Mouse (Mus musculus): ENCODE measurements around the gene Cacng4. TPM values are rescaled to one million over a fixed set of nuclear protein-coding genes. Genes with fewer than 3 reads are reported as not detected.

Cacng4 gene
- polyA plus RNA-seq, 1 experiment from 2014 or later, result 4.9 TPM

DNA sequence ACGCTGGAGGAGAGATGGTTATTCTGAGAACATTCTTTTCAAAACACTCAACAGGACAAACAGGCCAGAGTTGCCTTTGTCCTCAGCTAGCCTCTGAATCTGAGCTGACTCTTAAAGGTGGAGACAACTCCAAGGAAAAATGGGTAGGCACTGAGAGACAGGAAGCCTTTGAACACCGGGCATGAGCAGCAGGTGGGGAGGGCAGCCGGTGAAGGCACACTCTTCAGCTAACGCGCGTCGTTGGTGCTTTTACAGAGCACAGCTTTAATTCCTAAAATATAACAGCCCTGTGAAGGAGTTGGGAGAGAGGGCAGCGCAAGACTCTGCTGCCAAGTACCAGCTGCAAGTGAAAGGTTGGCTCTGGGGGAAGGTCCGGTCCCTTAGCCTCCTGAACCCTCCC lies 5.0 kb upstream of the Cacng4 start:
- no peak for DNase-seq (ENCODE audit: low spot score)
- ATAC-seq (ENCODE audit: low read depth), result no peak
- no peak overlapping the region for H3K9ac ChIP-seq (ENCODE audit: low read depth, low read length)
- no peaks in the 10 kb centered on the region for H3K36me3 ChIP-seq (ENCODE audit: control insufficient read depth, insufficient read depth, low read length)
- no peak overlapping the region for H3K4me2 ChIP-seq (ENCODE audit: low read depth, low read length)
- H3K4me1 ChIP-seq (ENCODE audit: control insufficient read depth, insufficient read depth, low read length), result no peaks in the 10 kb centered on the region; the same call in 1 of the 2 replicates
- H3K4me3 ChIP-seq (ENCODE audit: low read depth, low read length), result no peak overlapping the region
- no peak overlapping the region for H3K27ac ChIP-seq (replicated peaks; ENCODE audit: low read depth, low read length)
- WGBS, result 29% methylated on average over 8 of the region's 9 CpGs
- no peaks in the 10 kb centered on the region for H3K9me3 ChIP-seq (ENCODE audit: control insufficient read depth, low read length)
- peaks cover 26% of the 10 kb centered on the region for H3K27me3 ChIP-seq (replicated peaks; ENCODE audit: control insufficient read depth, insufficient read depth, low read length)

DNA sequence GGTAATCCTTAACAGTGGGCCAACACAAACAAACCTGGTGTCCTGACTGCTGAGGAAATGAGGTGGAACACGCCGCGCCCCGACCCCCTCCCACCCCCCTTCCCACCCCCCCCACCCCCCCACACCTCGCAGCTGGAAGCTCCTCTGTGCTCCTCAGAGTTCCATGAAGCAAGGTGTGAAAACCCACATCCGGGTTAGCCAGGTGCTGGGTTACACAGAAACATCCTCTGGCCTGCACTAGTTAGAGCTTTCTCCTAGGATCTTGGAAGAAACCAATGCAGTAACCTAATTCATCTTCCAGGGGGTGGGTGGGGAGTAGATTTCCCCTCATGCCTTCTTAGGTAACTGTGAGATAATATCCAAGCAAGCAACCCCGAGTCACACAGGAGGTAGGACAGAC lies 2.0 kb upstream of the Cacng4 start:
- Histone ChIP-seq H3K4me3 (ENCODE audit: low read depth, low read length) (no peak overlapping the region), H3K9me3 (ENCODE audit: control insufficient read depth, low read length) (no peaks in the 10 kb centered on the region), H3K4me1 (ENCODE audit: control insufficient read depth, insufficient read depth, low read length) (peaks cover 8% of the 10 kb centered on the region; the same call in 1 of the 2 replicates), H3K27me3 (replicated peaks; ENCODE audit: control insufficient read depth, insufficient read depth, low read length) (peaks cover 34% of the 10 kb centered on the region), H3K36me3 (ENCODE audit: control insufficient read depth, insufficient read depth, low read length) (no peaks in the 10 kb centered on the region), H3K27ac (replicated peaks; ENCODE audit: low read depth, low read length) (no peak overlapping the region), H3K9ac (ENCODE audit: low read depth, low read length) (no peak overlapping the region), H3K4me2 (ENCODE audit: low read depth, low read length) (no peak overlapping the region)
- WGBS, result 26% methylated on average over 6 of the region's 7 CpGs
- DNase-seq (ENCODE audit: low spot score), result no peak
- ATAC-seq (ENCODE audit: low read depth), result no peak

DNA sequence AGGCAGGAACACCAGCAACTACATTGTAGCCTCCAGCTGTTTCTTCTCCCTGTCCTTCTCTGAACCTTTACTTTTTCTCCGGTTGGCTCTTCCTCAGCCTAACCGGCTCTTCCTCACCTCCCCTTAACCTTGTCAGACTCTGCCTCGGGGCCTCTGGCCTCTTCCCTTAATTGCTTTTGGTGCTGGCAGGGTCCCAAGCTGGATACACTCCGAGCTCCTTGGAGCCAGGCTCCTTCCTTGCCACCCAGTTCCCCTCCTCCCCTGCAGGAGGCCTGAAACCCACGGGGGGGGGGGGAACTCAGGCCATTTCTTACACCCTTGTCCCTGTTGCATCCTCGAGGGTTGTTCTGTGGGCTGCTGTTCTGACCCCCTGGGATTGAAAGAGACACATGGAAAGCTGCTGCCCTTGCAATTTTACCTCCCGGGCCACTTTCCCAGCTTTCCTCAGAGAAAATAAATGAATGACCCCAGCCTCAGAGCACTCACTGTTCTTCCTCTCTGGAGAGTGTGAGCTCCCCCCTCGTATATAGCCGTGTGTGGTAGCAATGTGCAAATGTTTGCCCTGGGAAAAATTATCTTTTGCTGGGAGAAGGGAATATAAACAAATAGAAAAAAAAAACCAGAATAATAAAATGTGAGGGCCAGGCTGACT lies 1.2 kb upstream of the Cacng4 start:
- H3K27me3 ChIP-seq (replicated peaks; ENCODE audit: control insufficient read depth, insufficient read depth, low read length), result peaks cover 34% of the 10 kb centered on the region
- H3K27ac ChIP-seq (replicated peaks; ENCODE audit: low read depth, low read length), result no peak overlapping the region
- H3K4me1 ChIP-seq (ENCODE audit: control insufficient read depth, insufficient read depth, low read length), result peaks cover 8% of the 10 kb centered on the region; the same call in 1 of the 2 replicates
- ATAC-seq (ENCODE audit: low read depth) (no peak), DNase-seq (ENCODE audit: low spot score) (no peak)
- peak overlapping the region; percentile 96; the same call in 1 of the 2 replicates for H3K4me2 ChIP-seq (ENCODE audit: low read depth, low read length)
- no peak overlapping the region for H3K9ac ChIP-seq (ENCODE audit: low read depth, low read length)
- no peaks in the 10 kb centered on the region for H3K9me3 ChIP-seq (ENCODE audit: control insufficient read depth, low read length)
- peak overlapping the region; percentile 51; the same call in 1 of the 2 replicates for H3K4me3 ChIP-seq (ENCODE audit: low read depth, low read length)
- no peaks in the 10 kb centered on the region for H3K36me3 ChIP-seq (ENCODE audit: control insufficient read depth, insufficient read depth, low read length)
- 5% methylated on average over 9 of the region's 9 CpGs for WGBS

DNA sequence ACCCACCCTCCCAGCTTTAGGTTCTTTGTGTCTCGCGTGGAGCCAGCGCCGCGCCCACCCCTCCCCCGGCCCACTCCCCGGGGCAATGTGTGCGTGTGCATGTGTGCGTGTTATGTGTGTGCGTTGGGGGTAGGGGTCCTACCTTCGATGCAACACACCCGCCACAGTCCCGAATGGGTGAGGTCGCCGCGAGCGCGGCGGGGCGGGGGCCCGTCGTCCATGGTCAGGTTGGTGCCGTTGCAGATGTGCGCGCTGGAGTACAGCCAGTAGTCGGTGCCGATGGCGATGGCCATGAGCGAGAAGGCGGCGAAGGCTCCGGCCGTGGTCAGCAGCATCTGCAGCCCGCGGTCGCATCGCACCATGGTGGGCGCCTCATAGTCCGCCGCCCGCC lies 259 bp downstream of the Cacng4 start:
- 0% methylated on average over 19 of the region's 41 CpGs for WGBS
- Histone ChIP-seq H3K4me1 (ENCODE audit: control insufficient read depth, insufficient read depth, low read length) (peaks cover 8% of the 10 kb centered on the region; the same call in 1 of the 2 replicates), H3K4me2 (ENCODE audit: low read depth, low read length) (peak overlapping the region; percentile 96), H3K9me3 (ENCODE audit: control insufficient read depth, low read length) (no peaks in the 10 kb centered on the region), H3K36me3 (ENCODE audit: control insufficient read depth, insufficient read depth, low read length) (no peaks in the 10 kb centered on the region), H3K27me3 (replicated peaks; ENCODE audit: control insufficient read depth, insufficient read depth, low read length) (peaks cover 30% of the 10 kb centered on the region), H3K9ac (ENCODE audit: low read depth, low read length) (peak overlapping the region; percentile 65), H3K4me3 (ENCODE audit: low read depth, low read length) (peak overlapping the region; percentile 51), H3K27ac (replicated peaks; ENCODE audit: low read depth, low read length) (peak overlapping the region; percentile 46; the same call in 1 of the 2 replicates)
- DNase-seq (ENCODE audit: low spot score) (no peak), ATAC-seq (ENCODE audit: low read depth) (peak; percentile 30)

DNA sequence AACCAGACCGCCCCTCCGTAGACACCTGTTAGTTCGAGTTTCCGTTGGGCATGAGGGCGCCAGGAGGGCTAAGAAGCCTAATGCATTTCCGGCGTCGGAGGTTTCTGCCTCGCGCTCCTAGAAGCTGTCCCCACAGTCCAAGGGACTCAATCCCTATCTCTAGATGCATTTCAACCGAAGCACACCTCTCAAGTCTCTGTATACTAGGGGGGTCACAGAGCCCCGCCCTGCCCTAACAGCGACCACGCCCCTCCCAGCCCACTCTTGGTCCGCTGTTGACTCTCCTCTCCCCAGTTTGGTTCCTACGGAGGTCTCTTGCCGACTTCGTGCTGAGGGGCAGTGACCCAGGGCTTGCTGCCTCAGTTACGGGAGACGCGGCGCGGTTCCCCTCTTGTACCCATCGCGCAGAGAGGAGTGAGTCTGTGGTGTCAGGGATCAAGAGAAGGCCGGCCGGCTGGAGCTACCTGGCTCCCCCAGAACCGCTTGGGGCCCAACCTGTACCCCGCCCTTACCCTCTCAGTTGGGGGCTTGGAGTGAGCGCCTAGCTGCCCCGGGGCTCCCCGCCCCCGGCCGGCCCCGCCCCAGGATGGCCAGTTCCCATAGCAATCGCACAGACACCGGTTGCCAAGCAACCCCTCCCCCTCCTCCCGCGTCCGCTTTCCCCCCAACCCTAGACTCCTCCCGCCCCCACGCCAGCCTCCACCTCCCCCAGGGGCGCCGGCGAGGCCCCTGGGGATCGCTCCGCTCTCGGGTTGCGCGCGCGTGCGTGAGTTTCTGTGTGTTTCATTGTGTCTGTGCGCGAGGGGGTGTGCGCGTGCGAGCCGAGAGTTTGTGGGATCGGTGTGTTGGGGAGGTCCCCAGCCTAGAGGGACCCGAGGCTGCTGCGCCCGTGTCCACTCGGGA lies 906 bp downstream of the Cacng4 start:
- H3K27ac ChIP-seq (replicated peaks; ENCODE audit: low read depth, low read length), result no peak overlapping the region; the same call in 1 of the 2 replicates
- peaks cover 24% of the 10 kb centered on the region for H3K27me3 ChIP-seq (replicated peaks; ENCODE audit: control insufficient read depth, insufficient read depth, low read length)
- H3K4me1 ChIP-seq (ENCODE audit: control insufficient read depth, insufficient read depth, low read length), result peaks cover 8% of the 10 kb centered on the region; the same call in 1 of the 2 replicates
- peak overlapping the region; percentile 51 for H3K4me3 ChIP-seq (ENCODE audit: low read depth, low read length)
- peak overlapping the region; percentile 65 for H3K9ac ChIP-seq (ENCODE audit: low read depth, low read length)
- ATAC-seq (ENCODE audit: low read depth) (peak; percentile 50), DNase-seq (ENCODE audit: low spot score) (peak; percentile 56)
- H3K36me3 ChIP-seq (ENCODE audit: control insufficient read depth, insufficient read depth, low read length), result no peaks in the 10 kb centered on the region
- H3K4me2 ChIP-seq (ENCODE audit: low read depth, low read length), result peak overlapping the region; percentile 96
- under 1% methylated on average over 52 of the region's 64 CpGs for whole genome bisulfite sequencing
- H3K9me3 ChIP-seq (ENCODE audit: control insufficient read depth, low read length), result no peaks in the 10 kb centered on the region

DNA sequence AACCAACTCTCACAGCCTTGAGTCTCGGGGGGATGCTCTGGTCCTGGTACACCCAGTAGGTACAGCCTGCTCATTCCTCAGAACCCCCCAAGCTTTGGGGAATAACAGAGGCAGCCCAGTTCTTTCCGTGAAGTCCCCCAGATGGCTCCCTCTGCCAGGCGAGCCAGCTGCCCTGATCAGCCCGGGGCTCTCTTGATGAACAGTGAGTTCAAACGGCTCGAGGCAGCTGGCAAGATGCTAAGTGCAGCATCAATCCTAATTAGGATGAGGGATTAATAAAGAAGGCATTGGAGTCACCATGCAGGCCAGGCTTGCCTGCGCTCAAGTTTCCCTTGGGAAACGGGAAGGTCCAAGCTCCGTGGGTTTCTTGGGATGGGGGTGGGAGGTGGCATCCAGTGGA lies 2.2 kb downstream of the Cacng4 start:
- ATAC-seq (ENCODE audit: low read depth), result no peak
- 27% methylated on average over 9 of the region's 9 CpGs for WGBS
- Histone ChIP-seq H3K36me3 (ENCODE audit: control insufficient read depth, insufficient read depth, low read length) (no peaks in the 10 kb centered on the region), H3K4me1 (ENCODE audit: control insufficient read depth, insufficient read depth, low read length) (peaks cover 8% of the 10 kb centered on the region; the same call in 1 of the 2 replicates), H3K9ac (ENCODE audit: low read depth, low read length) (no peak overlapping the region), H3K27me3 (replicated peaks; ENCODE audit: control insufficient read depth, insufficient read depth, low read length) (peaks cover 10% of the 10 kb centered on the region), H3K4me3 (ENCODE audit: low read depth, low read length) (no peak overlapping the region), H3K27ac (replicated peaks; ENCODE audit: low read depth, low read length) (no peak overlapping the region), H3K4me2 (ENCODE audit: low read depth, low read length) (no peak overlapping the region; the same call in 1 of the 2 replicates), H3K9me3 (ENCODE audit: control insufficient read depth, low read length) (no peaks in the 10 kb centered on the region)
- peak; percentile 47 for DNase-seq (ENCODE audit: low spot score)

DNA sequence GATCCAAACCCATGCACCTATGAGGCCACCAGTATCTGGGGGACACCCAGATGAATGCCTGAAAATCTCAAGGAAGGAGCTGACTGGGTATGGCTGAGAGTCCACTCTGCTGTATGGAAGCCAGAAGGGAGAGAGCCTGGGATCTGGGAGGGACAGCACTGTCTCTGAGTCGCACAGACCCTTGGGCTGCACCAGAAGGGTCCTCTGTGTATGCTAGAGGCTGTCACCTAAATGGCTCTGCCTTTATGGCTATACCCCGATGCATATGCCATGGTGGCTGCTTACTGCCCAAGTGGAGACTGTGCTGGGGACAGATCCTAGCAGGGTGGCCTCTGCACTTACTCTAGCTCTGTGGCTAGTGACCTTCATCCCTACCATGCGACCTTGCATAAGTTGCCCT lies 8.6 kb downstream of the Cacng4 start:
- Histone ChIP-seq H3K27ac (replicated peaks; ENCODE audit: low read depth, low read length) (no peak overlapping the region), H3K9ac (ENCODE audit: low read depth, low read length) (no peak overlapping the region), H3K4me2 (ENCODE audit: low read depth, low read length) (no peak overlapping the region), H3K36me3 (ENCODE audit: control insufficient read depth, insufficient read depth, low read length) (no peaks in the 10 kb centered on the region), H3K27me3 (replicated peaks; ENCODE audit: control insufficient read depth, insufficient read depth, low read length) (no peaks in the 10 kb centered on the region), H3K4me1 (ENCODE audit: control insufficient read depth, insufficient read depth, low read length) (no peaks in the 10 kb centered on the region), H3K4me3 (ENCODE audit: low read depth, low read length) (no peak overlapping the region), H3K9me3 (ENCODE audit: control insufficient read depth, low read length) (no peaks in the 10 kb centered on the region)
- ATAC-seq (ENCODE audit: low read depth) (no peak), DNase-seq (ENCODE audit: low spot score) (no peak)
- WGBS, result 94% methylated on average over 2 of the region's 3 CpGs

DNA sequence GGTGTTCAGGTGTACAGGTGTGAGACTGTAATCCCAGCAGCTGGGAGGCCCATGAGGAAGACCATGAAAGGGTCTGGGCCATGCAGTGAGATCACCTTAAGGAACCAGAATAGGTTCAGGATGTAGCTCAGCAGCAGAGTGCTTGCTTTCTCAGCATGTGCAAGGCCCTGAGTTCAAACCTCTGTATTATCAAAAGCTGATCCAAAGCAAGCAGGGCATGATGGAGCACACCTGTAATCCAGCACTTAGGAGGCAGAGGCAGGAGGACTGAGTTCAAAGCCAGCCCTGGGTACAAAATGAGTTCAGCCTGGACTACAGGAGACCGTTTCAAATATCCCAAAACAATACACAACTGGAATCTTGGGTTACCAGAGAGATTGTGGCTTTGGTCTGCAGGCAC lies 9.1 kb downstream of the Cacng4 start:
- 83% methylated on average over 1 of the region's 1 CpGs for WGBS
- no peaks in the 10 kb centered on the region for H3K27me3 ChIP-seq (replicated peaks; ENCODE audit: control insufficient read depth, insufficient read depth, low read length)
- no peaks in the 10 kb centered on the region for H3K36me3 ChIP-seq (ENCODE audit: control insufficient read depth, insufficient read depth, low read length)
- no peaks in the 10 kb centered on the region for H3K4me1 ChIP-seq (ENCODE audit: control insufficient read depth, insufficient read depth, low read length)
- no peak overlapping the region for H3K4me2 ChIP-seq (ENCODE audit: low read depth, low read length)
- H3K4me3 ChIP-seq (ENCODE audit: low read depth, low read length), result no peak overlapping the region
- no peak overlapping the region for H3K9ac ChIP-seq (ENCODE audit: low read depth, low read length)
- no peak for DNase-seq (ENCODE audit: low spot score)
- H3K27ac ChIP-seq (replicated peaks; ENCODE audit: low read depth, low read length), result no peak overlapping the region
- no peak for ATAC-seq (ENCODE audit: low read depth)
- no peaks in the 10 kb centered on the region for H3K9me3 ChIP-seq (ENCODE audit: control insufficient read depth, low read length)
